Mouse (Mus musculus): ENCODE measurements around the gene Pzp.

DNA sequence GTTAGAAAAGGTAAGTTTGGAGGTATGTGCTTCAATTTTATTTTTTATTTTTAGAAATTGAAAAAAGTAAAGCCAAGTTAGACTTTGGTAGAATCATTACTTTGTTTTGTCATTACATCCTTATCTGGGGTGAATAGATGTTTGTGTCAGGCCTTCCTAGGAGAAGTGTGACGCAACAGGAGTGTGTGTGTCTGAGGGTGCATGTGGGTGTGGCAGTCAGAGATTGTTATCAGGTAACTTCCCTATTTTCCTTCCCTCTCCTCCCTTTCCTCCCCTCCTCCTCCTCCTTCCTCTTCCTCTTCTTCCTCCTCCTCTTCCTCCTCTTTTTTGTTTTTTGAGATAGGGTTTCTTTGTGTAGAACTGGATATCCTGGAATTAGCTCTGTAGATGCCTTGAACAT lies 590 bp upstream of the Pzp start:
- no peak for TF ChIP-seq USF1 (IDR thresholded peaks at IDR 0.05; ENCODE audit: low read depth, low read length)
- no peak for TF ChIP-seq CTCF (conservative IDR thresholded peaks at IDR 0.05 in 1 of 2, IDR thresholded peaks at IDR 0.05 in 1 of 2; ENCODE audit: low read depth in 2 of 2, low read length in 2 of 2)
- no peak for TF ChIP-seq CHD1 (IDR thresholded peaks at IDR 0.05; ENCODE audit: low read depth, low read length)
- TF ChIP-seq JUN (IDR thresholded peaks at IDR 0.05; ENCODE audit: insufficient read depth, low read depth, low read length): no peak
- TF ChIP-seq MAFK (IDR thresholded peaks at IDR 0.05; ENCODE audit: insufficient replicate concordance, low read length): no peak
- no peak for TF ChIP-seq POLR2A (IDR thresholded peaks at IDR 0.05; ENCODE audit: low read depth, low read length)
- TF ChIP-seq CHD2 (IDR thresholded peaks at IDR 0.05; ENCODE audit: low read length): no peak
- TF ChIP-seq HCFC1 (IDR thresholded peaks at IDR 0.05; ENCODE audit: low read depth, low read length): no peak
- TF ChIP-seq TCF12 (IDR thresholded peaks at IDR 0.05; ENCODE audit: low read depth, low read length): no peak
